Mouse (Mus musculus): ENCODE measurements around the gene Pnmal2. TPM values are rescaled to one million over a fixed set of nuclear protein-coding genes. Genes with fewer than 3 reads are reported as not detected.

The Pnmal2 gene
- polyA plus RNA-seq, 1 experiment, result 2.0 TPM

- H3K4me3 ChIP-seq (replicated peaks; ENCODE audit: extremely low read depth, low read depth, low read length), result no peak overlapping the region
- WGBS, result 16% methylated on average over 15 of the region's 15 CpGs
- H3K4me1 ChIP-seq (ENCODE audit: control insufficient read depth, insufficient read depth, low read length), result no peaks in the 10 kb centered on the region
- DNase-seq, result no peak
- no peak for TF ChIP-seq CTCF (IDR thresholded peaks at IDR 0.05; ENCODE audit: insufficient read depth, low read length)
- TF ChIP-seq POLR2A (IDR thresholded peaks at IDR 0.05; ENCODE audit: borderline replicate concordance, extremely low read depth, low read depth, low read length), result no peak
These were observed 45.7 kb downstream of the Pnmal2 start for GRCm38 (mm10) chr7:16990006-16990744.

- WGBS, result 65% methylated on average over 18 of the region's 18 CpGs
- no peaks in the 10 kb centered on the region for H3K4me1 ChIP-seq (ENCODE audit: control insufficient read depth, insufficient read depth, low read length)
- no peak overlapping the region for H3K4me3 ChIP-seq (replicated peaks; ENCODE audit: extremely low read depth, low read depth, low read length)
- no peak for DNase-seq
- no peak for TF ChIP-seq POLR2A (IDR thresholded peaks at IDR 0.05; ENCODE audit: borderline replicate concordance, extremely low read depth, low read depth, low read length)
- TF ChIP-seq CTCF (IDR thresholded peaks at IDR 0.05; ENCODE audit: insufficient read depth, low read length), result no peak
These were observed 47.4 kb downstream of the Pnmal2 start for GRCm38 (mm10) chr7:16991681-16992450.

GRCm38 (mm10) chr7:16992451-16992807, 47.9 kb downstream of the Pnmal2 start, which contains the start of gene Ccdc8:
TSS of gene Ccdc8 (plus strand) at chr7:16992708.
- no peak within 1 kb of the TSS for H3K4me3 ChIP-seq (replicated peaks; ENCODE audit: extremely low read depth, low read depth, low read length)
- DNase-seq, result no peak
- TF ChIP-seq POLR2A (IDR thresholded peaks at IDR 0.05; ENCODE audit: borderline replicate concordance, extremely low read depth, low read depth, low read length) (no peak), CTCF (IDR thresholded peaks at IDR 0.05; ENCODE audit: insufficient read depth, low read length) (no peak)
- H3K4me1 ChIP-seq (ENCODE audit: control insufficient read depth, insufficient read depth, low read length), result no peaks in the 10 kb centered on the region
- WGBS, result 94% methylated on average over 5 of the region's 5 CpGs

- Histone ChIP-seq H3K4me3 (replicated peaks; ENCODE audit: extremely low read depth, low read depth, low read length) (peak overlapping the region; percentile 49), H3K4me1 (ENCODE audit: control insufficient read depth, insufficient read depth, low read length) (no peaks in the 10 kb centered on the region)
- TF ChIP-seq CTCF (IDR thresholded peaks at IDR 0.05; ENCODE audit: insufficient read depth, low read length) (no peak), POLR2A (IDR thresholded peaks at IDR 0.05; ENCODE audit: borderline replicate concordance, extremely low read depth, low read depth, low read length) (peak; percentile 48; the same call in 1 of the 2 replicates)
- peak; percentile 40 for DNase-seq
- 5% methylated on average over 27 of the region's 27 CpGs for WGBS
These were observed 49.3 kb downstream of the Pnmal2 start for GRCm38 (mm10) chr7:16993651-16994399.

GRCm38 (mm10) chr7:16994400-16994799, 49.9 kb downstream of the Pnmal2 start:
- DNase-seq, result no peak
- 7% methylated on average over 20 of the region's 20 CpGs for WGBS

GRCm38 (mm10) chr7:16995345-16995744, 50.9 kb downstream of the Pnmal2 start:
- WGBS, result 60% methylated on average over 4 of the region's 4 CpGs
- Histone ChIP-seq H3K4me1 (ENCODE audit: control insufficient read depth, insufficient read depth, low read length) (0 out of 2 replicates have a peak, but pooled peaks cover 2% of the 10 kb centered on the region), H3K4me3 (replicated peaks; ENCODE audit: extremely low read depth, low read depth, low read length) (no peak overlapping the region)
- TF ChIP-seq POLR2A (IDR thresholded peaks at IDR 0.05; ENCODE audit: borderline replicate concordance, extremely low read depth, low read depth, low read length), result no peak
- TF ChIP-seq CTCF (IDR thresholded peaks at IDR 0.05; ENCODE audit: insufficient read depth, low read length), result no peak
- DNase-seq, result no peak

More at GRCm38 (mm10) chr7:16994400-16994799, 49.9 kb downstream of the Pnmal2 start:
- Histone ChIP-seq H3K4me3 (replicated peaks; ENCODE audit: extremely low read depth, low read depth, low read length) (peak overlapping the region; percentile 49), H3K4me1 (ENCODE audit: control insufficient read depth, insufficient read depth, low read length) (0 out of 2 replicates have a peak, but pooled peaks cover under 1% of the 10 kb centered on the region)
- no peak for TF ChIP-seq POLR2A (IDR thresholded peaks at IDR 0.05; ENCODE audit: borderline replicate concordance, extremely low read depth, low read depth, low read length)
- no peak for TF ChIP-seq CTCF (IDR thresholded peaks at IDR 0.05; ENCODE audit: insufficient read depth, low read length)

Other genes with a start within 250 kb of the Pnmal2 start
- not detected in 2 replicates for gene Ceacam9, start 222.8 kb upstream of the Pnmal2 start, polyA plus RNA-seq (2012; rRNA removed)
- 206 and 228 TPM in 2 replicates for gene Ap2s1, start 206.3 kb upstream of the Pnmal2 start, polyA plus RNA-seq (2012; rRNA removed)
- gene Slc1a5, start 163.3 kb upstream of the Pnmal2 start, polyA plus RNA-seq (2012; rRNA removed), result 190 and 201 TPM in 2 replicates
- 164 and 180 TPM in 2 replicates for gene Strn4, start 128.8 kb upstream of the Pnmal2 start, polyA plus RNA-seq (2012; rRNA removed)
- gene Fkrp, start 128.0 kb upstream of the Pnmal2 start, polyA plus RNA-seq (2012; rRNA removed), result 41.7 and 42.0 TPM in 2 replicates
- gene Prkd2, start 101.8 kb upstream of the Pnmal2 start, polyA plus RNA-seq (2012; rRNA removed), result 97.2 and 121 TPM in 2 replicates
- 31.7 and 41.1 TPM in 2 replicates for gene Dact3, start 69.4 kb upstream of the Pnmal2 start, polyA plus RNA-seq (2012; rRNA removed)
- 12.5 and 27.7 TPM in 2 replicates for gene Gng8, start 52.9 kb upstream of the Pnmal2 start, polyA plus RNA-seq (2012; rRNA removed)
- 9.8 and 10.4 TPM in 2 replicates for gene Ptgir, start 38.2 kb upstream of the Pnmal2 start, polyA plus RNA-seq (2012; rRNA removed)
- 279 and 310 TPM in 2 replicates for gene Calm3, start 20.6 kb upstream of the Pnmal2 start, polyA plus RNA-seq (2012; rRNA removed)
- not detected in 2 replicates for gene Pnmal1, start 15.0 kb downstream of the Pnmal2 start, polyA plus RNA-seq (2012; rRNA removed)
- 0.03 and 0.04 TPM in 2 replicates for gene Gm42372, start 38.4 kb downstream of the Pnmal2 start, polyA plus RNA-seq (2012; rRNA removed)
- 4.1 and 5.2 TPM in 2 replicates for gene Ccdc8, start 48.0 kb downstream of the Pnmal2 start, polyA plus RNA-seq (2012; rRNA removed)
- gene Ppp5c, start 83.2 kb downstream of the Pnmal2 start, polyA plus RNA-seq (2012; rRNA removed), result 141 and 153 TPM in 2 replicates
- gene Hif3a, start 117.7 kb downstream of the Pnmal2 start, polyA plus RNA-seq (2012; rRNA removed), result 1.7 and 5.5 TPM in 2 replicates
- gene Psg16, start 129.4 kb downstream of the Pnmal2 start, polyA plus RNA-seq (2012; rRNA removed), result 0.09 TPM in 1 of 2 replicates, not detected in the other
- not detected in 2 replicates for gene Ceacam3, start 205.6 kb downstream of the Pnmal2 start, polyA plus RNA-seq (2012; rRNA removed)

Measured in lung, adult 2 months (tissue).